In the genomic region with DNA sequence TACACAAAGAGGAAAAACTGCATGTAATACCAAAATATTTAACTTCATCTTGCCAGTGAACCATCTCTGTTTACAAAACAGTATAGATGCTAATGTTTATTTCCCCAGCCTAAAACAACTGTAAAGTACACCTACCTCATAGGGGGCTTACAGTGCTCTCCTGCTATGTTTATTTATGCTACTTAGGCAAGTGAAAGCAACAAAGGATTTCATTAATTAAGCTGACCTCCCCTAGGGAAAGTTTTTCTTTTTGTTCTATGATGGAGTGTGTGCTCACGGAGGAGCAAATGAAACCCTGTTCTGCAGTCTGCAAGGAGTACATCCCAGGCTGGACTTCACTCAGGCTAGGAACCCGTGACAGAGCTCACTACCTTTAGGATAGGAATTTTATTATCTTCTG, we compare ENCODE assay signal across 19 mouse cellular contexts.
A peak's percentile ranks its signal among the peaks of the same experiment; 100 is the strongest.
DNase-seq lines count a peak whose midpoint lies in the region; ATAC-seq lines count a peak whose summit lies in the region.
"Had no signal": no experiment of that assay in that cellular context is flagged by ENCODE, and none has a peak within 500 bp of the region (broad histone marks: within the 10 kb centered on the region; RNA-seq: fewer than 3 reads in every experiment).

No protein-coding gene starts in this region.

- H3K4me3 ChIP-seq in neural tube, embryonic 12.5 days = no peak overlapping the region
- 0 out of 2 replicates have a peak overlapping the region, but pooled peaks have one; percentile 32 for H3K4me3 ChIP-seq in midbrain, embryonic 13.5 days (replicated peaks)
- H3K4me3 ChIP-seq: embryonic facial prominence, embryonic 13.5 days; heart, embryonic 10.5 days; megakaryocyte, embryonic 14.5 days had no signal

- no peak overlapping the region for H3K4me2 ChIP-seq in neural tube, embryonic 12.5 days (replicated peaks)
- H3K4me2 ChIP-seq in midbrain, embryonic 13.5 days (replicated peaks) = peak overlapping the region; percentile 57; the same call in 1 of the 2 replicates

- peaks cover 12% of the 10 kb centered on the region; the same call in 1 of the 2 replicates for H3K4me1 ChIP-seq in neural tube, embryonic 12.5 days
- peaks cover 25% of the 10 kb centered on the region for H3K4me1 ChIP-seq in midbrain, embryonic 13.5 days (replicated peaks)

- no peak overlapping the region for H3K9ac ChIP-seq in neural tube, embryonic 12.5 days
- H3K9ac ChIP-seq in midbrain, embryonic 13.5 days (replicated peaks) = 0 out of 2 replicates have a peak overlapping the region, but pooled peaks have one; percentile 16
- H3K9ac ChIP-seq: embryonic facial prominence, embryonic 13.5 days; liver, postnatal 0 days had no signal

- H3K27me3 ChIP-seq in neural tube, embryonic 12.5 days (replicated peaks) = no peaks in the 10 kb centered on the region
- no peaks in the 10 kb centered on the region for H3K27me3 ChIP-seq in midbrain, embryonic 13.5 days
- H3K27me3 ChIP-seq: embryonic facial prominence, embryonic 13.5 days; megakaryocyte, embryonic 14.5 days had no signal

- WGBS in neural tube, embryonic 12.5 days = 29% methylated on average over 2 of the region's 2 CpGs
- WGBS in midbrain, embryonic 13.5 days = 23% methylated on average over 2 of the region's 2 CpGs

- H3K36me3 ChIP-seq in neural tube, embryonic 12.5 days = no peaks in the 10 kb centered on the region
- H3K36me3 ChIP-seq in midbrain, embryonic 13.5 days = no peaks in the 10 kb centered on the region
- H3K36me3 ChIP-seq: embryonic facial prominence, embryonic 13.5 days; heart, embryonic 10.5 days had no signal

- DNase-seq in heart, adult 11 months = peak; percentile 44
- no peak for DNase-seq in heart, adult 8-10 months (ENCODE audit: low spot score)
- DNase-seq in neural tube, embryonic 10.5 days (ENCODE audit: extremely low spot score, low spot score) = no peak
- no peak for DNase-seq in right cerebral cortex, postnatal 25 days
- no peak for DNase-seq in adrenal gland, adult (ENCODE audit: inconsistent age in 2 of 2, low spot score in 1 of 2)
- DNase-seq in cerebellum, adult 18-20 months = no peak
- DNase-seq: cerebellum, adult 11-12 months; cerebellum, postnatal 36 days; gastrocnemius, postnatal 25 days; heart, postnatal 10 days; kidney, adult 9 months; liver; liver, postnatal 0 days had no signal

- H3K9me3 ChIP-seq in neural tube, embryonic 12.5 days = no peaks in the 10 kb centered on the region
- H3K9me3 ChIP-seq in midbrain, embryonic 13.5 days = no peaks in the 10 kb centered on the region
- H3K9me3 ChIP-seq: embryonic facial prominence, embryonic 13.5 days; heart, embryonic 10.5 days; megakaryocyte, embryonic 14.5 days had no signal

- ATAC-seq in neural tube, embryonic 12.5 days (ENCODE audit: low FRiP score, low read depth) = 0 out of 2 replicates have a peak, but pooled peaks have one; percentile 39
- ATAC-seq in midbrain, embryonic 13.5 days = no peak
- ATAC-seq: inflammation-experienced regulatory T-cells, adult 6 months; liver, postnatal 0 days had no signal

- H3K27ac ChIP-seq in neural tube, embryonic 12.5 days = no peak overlapping the region
- 0 out of 2 replicates have a peak overlapping the region, but pooled peaks have one; percentile 10 for H3K27ac ChIP-seq in midbrain, embryonic 13.5 days
- H3K27ac ChIP-seq: embryonic facial prominence, embryonic 13.5 days; heart, embryonic 10.5 days had no signal
